Mouse (Mus musculus) MEL (cell line): ENCODE data around the gene Mrtfa.

Experiments
- CTCF ChIP-seq, 3 experiments: IDR thresholded peaks in 2 of 3; conservative IDR thresholded peaks in 1 of 3; 2 replicates each; pipeline ENCODE4 v1.5.1; 2011 to 2012; ENCODE audit warnings: low read length in 3 of 3, low read depth in 2 of 3, mild to moderate bottlenecking in 2 of 3, improper control_type of control experiment in 1 of 3, inconsistent platforms in 1 of 3, mixed read lengths in 1 of 3, moderate library complexity in 1 of 3; ENCODE audit not compliant: control insufficient read depth in 1 of 3, insufficient read depth in 1 of 3, poor library complexity in 1 of 3, severe bottlenecking in 1 of 3
- SIN3A ChIP-seq: IDR thresholded peaks from 2 replicates; pipeline ENCODE4 v1.6.1; 2012; ENCODE audit warnings: low read length, improper control_type of control experiment, inconsistent platforms

DNA sequence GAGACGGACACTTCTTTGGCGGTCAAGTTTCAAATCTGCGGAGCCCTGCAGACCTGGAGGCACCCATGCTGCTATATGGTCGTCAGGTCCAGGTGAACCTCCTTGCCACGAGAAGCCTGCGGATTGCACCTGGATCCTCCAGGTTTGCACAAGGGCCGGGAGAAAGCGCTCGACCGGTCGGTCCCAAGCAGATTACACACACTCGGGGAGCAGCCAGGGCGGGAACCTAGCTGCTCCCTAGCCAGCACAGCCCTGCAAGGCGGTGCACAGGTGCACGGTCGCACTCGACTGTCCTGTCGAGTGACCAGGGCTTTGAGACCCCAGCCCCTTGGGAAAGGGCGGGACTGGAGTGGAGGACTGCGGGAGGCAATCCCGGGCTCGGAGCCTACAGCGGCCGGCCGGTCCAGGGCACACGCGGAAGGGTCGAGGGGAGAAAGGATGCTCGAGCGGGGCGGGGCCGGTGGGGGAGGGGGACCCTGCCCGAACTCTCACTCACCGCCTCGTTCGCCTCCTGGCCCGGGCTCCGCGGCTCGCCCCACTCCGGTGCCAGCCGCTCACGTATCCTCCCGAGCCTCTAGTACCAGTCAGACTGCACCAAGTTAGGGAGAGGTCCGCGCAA lies 437 bp downstream of the Mrtfa start:
- no peak for TF ChIP-seq SIN3A
- TF ChIP-seq CTCF (IDR thresholded peaks at IDR 0.05 in 2 of 3, conservative IDR thresholded peaks at IDR 0.05 in 1 of 3; ENCODE audit: control insufficient read depth in 1 of 3, insufficient read depth in 1 of 3, low read depth in 2 of 3, low read length in 3 of 3, poor library complexity in 1 of 3, severe bottlenecking in 1 of 3), result no peak
